Mouse (Mus musculus): ENCODE results near the gene Pgbd1. TPM values are rescaled to one million over a fixed set of nuclear protein-coding genes. Genes with fewer than 3 reads are reported as not detected.

Gene Pgbd1
- polyA plus RNA-seq (2014; fragmentation: Illumina TruSeq; extraction: RNeasy Lipid Tissue Mini Kit (QIAGEN cat#74804); ENCODE audit: low replicate concordance) = 1.4 TPM

DNA sequence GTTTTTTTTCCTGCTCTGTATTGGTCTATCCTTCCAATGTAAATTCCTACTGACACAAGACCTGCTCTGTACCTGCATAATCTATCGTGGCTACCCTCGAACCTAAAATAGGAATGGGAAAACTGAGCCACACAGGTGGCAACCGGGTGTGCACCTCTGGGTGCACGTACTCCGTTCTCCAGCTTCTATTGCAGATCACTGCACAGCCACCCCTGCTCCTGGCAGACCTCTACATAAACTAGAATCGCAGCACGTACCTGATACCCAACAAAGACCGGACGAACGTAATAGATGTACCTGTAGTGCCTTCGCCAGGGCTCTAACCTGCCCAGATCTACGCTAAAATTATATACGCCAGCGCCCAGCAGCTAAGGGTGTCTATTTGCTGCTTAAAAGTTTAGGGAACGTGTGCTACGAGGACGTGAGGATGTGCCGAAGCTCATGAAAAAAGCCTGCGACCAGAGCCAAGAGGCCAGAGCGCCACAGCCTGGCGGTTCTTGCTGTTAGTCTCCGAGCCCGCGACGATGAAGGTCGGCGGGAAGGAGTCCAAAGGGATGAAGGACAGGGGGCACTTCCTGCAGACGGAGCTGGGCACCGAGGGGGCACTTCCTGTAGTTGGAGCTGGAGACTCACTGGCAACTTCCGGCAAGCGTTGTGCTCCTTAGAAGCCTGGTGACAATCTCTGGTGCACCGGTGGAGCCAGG, at the start of gene Pgbd1:
Gene Pgbd1 (minus strand): TSS at position 556 of the 704 bp plus-strand sequence.

DNA sequence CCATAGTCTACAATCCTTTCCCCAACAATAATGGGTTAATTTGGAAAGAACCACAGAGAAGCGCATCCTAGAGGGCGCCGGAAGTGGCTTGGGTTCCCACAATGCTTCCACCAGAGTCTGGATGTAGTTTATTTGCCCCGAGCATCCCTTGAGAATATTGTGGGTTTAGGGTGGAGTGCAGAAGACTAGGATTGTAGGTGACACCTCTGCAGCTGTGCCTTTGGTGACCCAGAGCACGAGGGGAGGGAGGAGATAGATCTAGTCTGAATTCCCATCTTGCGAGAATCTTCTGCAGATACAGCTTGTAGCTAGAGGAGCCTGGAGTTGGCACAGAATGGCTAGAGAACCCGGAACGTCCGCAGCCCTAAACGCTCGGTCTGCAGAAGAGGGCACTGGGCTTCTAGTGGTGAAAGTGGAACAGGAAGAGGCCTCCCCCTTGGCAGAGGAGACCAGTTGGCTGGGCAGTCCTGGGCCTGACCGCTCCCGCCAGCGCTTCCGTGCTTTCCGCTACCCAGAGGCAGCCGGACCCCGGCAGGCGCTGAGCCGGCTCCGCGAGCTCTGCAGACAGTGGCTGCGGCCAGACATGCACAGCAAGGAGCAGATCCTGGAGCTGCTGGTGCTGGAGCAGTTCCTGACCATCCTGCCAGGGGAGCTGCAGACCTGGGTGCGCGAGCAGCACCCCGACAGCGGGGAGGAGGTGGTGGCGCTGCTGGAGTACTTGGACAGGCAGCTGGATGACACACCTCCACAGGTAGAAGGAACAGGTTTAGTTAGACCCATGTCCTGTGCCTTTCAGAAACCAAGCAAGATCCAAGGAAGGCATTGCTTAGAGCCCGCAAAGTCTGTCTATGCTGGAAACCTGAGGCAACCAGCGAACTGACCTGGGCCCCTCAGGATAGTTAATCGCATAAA, 38.2 kb upstream of the Pgbd1 start, which contains the start of the genes Zkscan4 and Gm10065:
Gene Zkscan4 (plus strand): TSS at position 149 of the 912 bp plus-strand sequence.
Gene Gm10065 (minus strand): TSS at position 683 of the 912 bp plus-strand sequence.

DNA sequence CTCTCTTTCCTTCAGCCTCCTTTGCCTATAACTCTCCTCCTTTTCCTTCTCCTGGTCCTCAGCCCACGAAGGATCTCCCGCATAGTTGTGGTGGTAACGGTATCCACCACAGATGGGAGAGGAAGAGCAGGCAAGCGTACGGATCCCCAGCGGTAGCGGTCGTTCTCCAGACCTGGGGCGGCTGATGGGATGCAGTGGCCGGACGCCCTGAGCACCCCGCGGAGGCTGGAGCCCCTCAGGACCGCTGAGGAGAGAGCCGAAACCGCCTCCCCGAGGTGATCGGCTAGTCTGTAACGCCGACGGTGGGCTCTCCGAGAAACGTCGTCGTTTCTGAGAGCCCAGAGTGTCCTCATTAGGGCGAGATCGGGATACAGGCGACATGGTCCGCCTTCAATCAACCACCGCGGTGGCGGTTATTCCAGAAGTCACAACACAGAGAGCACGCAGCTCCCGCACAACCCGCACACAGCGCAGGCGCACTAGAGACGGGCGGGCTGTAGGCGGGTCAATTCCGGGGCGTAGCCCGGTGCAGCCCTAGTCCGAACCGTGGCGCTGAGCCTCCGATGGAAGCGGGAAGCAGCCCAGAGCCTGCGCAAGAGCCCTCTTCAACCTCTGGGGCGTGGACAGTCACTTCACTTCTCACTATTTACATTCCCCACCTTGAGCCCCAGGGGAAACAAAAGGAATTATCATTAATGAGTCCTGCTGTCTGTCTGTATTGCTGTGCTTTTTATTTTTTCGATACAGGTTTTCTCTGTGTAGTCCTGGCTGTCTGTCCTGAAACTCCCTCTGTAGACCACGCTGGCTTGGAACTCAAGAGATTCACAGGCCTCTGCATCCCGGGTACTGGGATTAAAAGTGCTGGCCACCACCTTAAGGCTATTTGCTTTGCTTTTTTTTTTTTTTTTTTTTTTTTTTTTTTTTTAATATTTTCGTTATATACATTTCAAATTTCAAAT, 27.5 kb upstream of the Pgbd1 start, which contains the start of gene Nkapl:
Gene Nkapl (minus strand): TSS at position 449 of the 959 bp plus-strand sequence.

DNA sequence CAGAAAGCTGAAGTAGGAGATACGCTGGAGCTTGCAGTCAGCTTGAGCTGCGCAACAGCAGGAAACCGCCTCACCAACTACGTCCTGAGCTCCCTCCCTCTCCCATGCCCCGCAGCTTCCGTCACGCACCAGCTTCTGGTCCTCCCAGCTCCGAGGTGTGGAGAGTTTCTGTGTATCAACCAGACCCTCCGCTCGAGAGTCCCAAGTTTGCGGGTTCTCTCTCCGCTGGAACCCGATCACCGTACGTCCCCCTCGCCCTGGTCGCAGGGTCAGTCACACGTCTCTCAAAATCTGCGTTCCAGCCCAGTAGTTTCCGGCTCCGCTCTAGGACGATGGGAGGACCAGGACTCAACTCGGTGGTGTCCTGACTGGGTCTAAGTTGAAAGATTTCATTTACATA, 12.6 kb upstream of the Pgbd1 start, which contains the start of gene Zscan26:
Gene Zscan26 (minus strand): TSS at position 282 of the 400 bp plus-strand sequence.

DNA sequence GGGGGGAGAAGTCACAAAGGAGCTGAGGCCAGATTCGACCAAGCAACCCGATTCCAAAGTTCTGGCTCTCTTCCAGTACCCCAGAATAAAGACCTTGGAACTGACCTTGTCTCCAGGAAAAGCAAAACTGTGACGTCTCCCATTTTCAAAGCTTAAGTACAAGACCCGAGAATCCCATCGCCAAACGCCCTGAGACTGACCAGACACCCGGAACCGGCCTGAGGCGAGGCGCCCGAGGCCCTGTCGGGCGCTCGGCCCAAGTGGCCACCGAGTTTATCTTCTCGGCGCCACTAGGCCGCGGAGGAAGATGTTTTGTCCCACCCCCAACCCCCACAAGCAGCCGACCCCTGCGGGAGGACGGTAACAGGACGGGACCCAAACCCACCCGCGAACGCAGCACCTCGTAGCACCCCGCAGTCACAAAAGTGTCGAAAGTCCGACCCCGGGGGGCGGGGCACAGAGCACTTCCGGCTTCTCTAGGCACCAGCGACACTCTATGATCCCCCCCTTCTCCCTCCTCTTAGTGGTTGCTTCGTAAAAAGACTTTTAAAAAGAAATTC, 38.5 kb downstream of the Pgbd1 start, which contains the start of gene Zkscan3:
Gene Zkscan3 (minus strand): TSS at position 469 of the 560 bp plus-strand sequence.

Other genes with a start within 250 kb of the Pgbd1 start
- gene Gpx5, start 148.3 kb downstream of the Pgbd1 start, polyA plus RNA-seq (2014; fragmentation: Illumina TruSeq; extraction: RNeasy Lipid Tissue Mini Kit (QIAGEN cat#74804); ENCODE audit: low replicate concordance) = not detected
- not detected for gene Gpx6, start 128.9 kb downstream of the Pgbd1 start, polyA plus RNA-seq (2014; fragmentation: Illumina TruSeq; extraction: RNeasy Lipid Tissue Mini Kit (QIAGEN cat#74804); ENCODE audit: low replicate concordance)
- not detected for gene Olfr1367, start 94.1 kb downstream of the Pgbd1 start, polyA plus RNA-seq (2014; fragmentation: Illumina TruSeq; extraction: RNeasy Lipid Tissue Mini Kit (QIAGEN cat#74804); ENCODE audit: low replicate concordance)
- 6.0 TPM for gene Zscan12, start 78.2 kb downstream of the Pgbd1 start, polyA plus RNA-seq (2014; fragmentation: Illumina TruSeq; extraction: RNeasy Lipid Tissue Mini Kit (QIAGEN cat#74804); ENCODE audit: low replicate concordance)
- 104 TPM for gene Zkscan3, start 38.3 kb downstream of the Pgbd1 start, polyA plus RNA-seq (2014; fragmentation: Illumina TruSeq; extraction: RNeasy Lipid Tissue Mini Kit (QIAGEN cat#74804); ENCODE audit: low replicate concordance)
- gene Zscan26, start 12.7 kb upstream of the Pgbd1 start, polyA plus RNA-seq (2014; fragmentation: Illumina TruSeq; extraction: RNeasy Lipid Tissue Mini Kit (QIAGEN cat#74804); ENCODE audit: low replicate concordance) = 78.7 TPM
- not detected for gene Nkapl, start 27.5 kb upstream of the Pgbd1 start, polyA plus RNA-seq (2014; fragmentation: Illumina TruSeq; extraction: RNeasy Lipid Tissue Mini Kit (QIAGEN cat#74804); ENCODE audit: low replicate concordance)
- 0.33 TPM for gene Zkscan4, start 37.8 kb upstream of the Pgbd1 start, polyA plus RNA-seq (2014; fragmentation: Illumina TruSeq; extraction: RNeasy Lipid Tissue Mini Kit (QIAGEN cat#74804); ENCODE audit: low replicate concordance)
- not detected for gene Gm10065, start 38.4 kb upstream of the Pgbd1 start, polyA plus RNA-seq (2014; fragmentation: Illumina TruSeq; extraction: RNeasy Lipid Tissue Mini Kit (QIAGEN cat#74804); ENCODE audit: low replicate concordance)
- gene AK157302, start 54.2 kb upstream of the Pgbd1 start, polyA plus RNA-seq (2014; fragmentation: Illumina TruSeq; extraction: RNeasy Lipid Tissue Mini Kit (QIAGEN cat#74804); ENCODE audit: low replicate concordance) = 4.2 TPM
- gene Gm11273, start 60.4 kb upstream of the Pgbd1 start, polyA plus RNA-seq (2014; fragmentation: Illumina TruSeq; extraction: RNeasy Lipid Tissue Mini Kit (QIAGEN cat#74804); ENCODE audit: low replicate concordance) = not detected
- 15.6 TPM for gene Zkscan8, start 90.1 kb upstream of the Pgbd1 start, polyA plus RNA-seq (2014; fragmentation: Illumina TruSeq; extraction: RNeasy Lipid Tissue Mini Kit (QIAGEN cat#74804); ENCODE audit: low replicate concordance)
- gene Olfr1366, start 101.8 kb upstream of the Pgbd1 start, polyA plus RNA-seq (2014; fragmentation: Illumina TruSeq; extraction: RNeasy Lipid Tissue Mini Kit (QIAGEN cat#74804); ENCODE audit: low replicate concordance) = not detected
- gene Olfr1535, start 118.8 kb upstream of the Pgbd1 start, polyA plus RNA-seq (2014; fragmentation: Illumina TruSeq; extraction: RNeasy Lipid Tissue Mini Kit (QIAGEN cat#74804); ENCODE audit: low replicate concordance) = not detected
- gene Olfr1364, start 140.7 kb upstream of the Pgbd1 start, polyA plus RNA-seq (2014; fragmentation: Illumina TruSeq; extraction: RNeasy Lipid Tissue Mini Kit (QIAGEN cat#74804); ENCODE audit: low replicate concordance) = not detected
- gene Olfr1362, start 173.0 kb upstream of the Pgbd1 start, polyA plus RNA-seq (2014; fragmentation: Illumina TruSeq; extraction: RNeasy Lipid Tissue Mini Kit (QIAGEN cat#74804); ENCODE audit: low replicate concordance) = not detected
- gene Olfr11, start 201.5 kb upstream of the Pgbd1 start, polyA plus RNA-seq (2014; fragmentation: Illumina TruSeq; extraction: RNeasy Lipid Tissue Mini Kit (QIAGEN cat#74804); ENCODE audit: low replicate concordance) = not detected
- gene Olfr1361, start 222.3 kb upstream of the Pgbd1 start, polyA plus RNA-seq (2014; fragmentation: Illumina TruSeq; extraction: RNeasy Lipid Tissue Mini Kit (QIAGEN cat#74804); ENCODE audit: low replicate concordance) = not detected
- not detected for gene Olfr1360, start 236.3 kb upstream of the Pgbd1 start, polyA plus RNA-seq (2014; fragmentation: Illumina TruSeq; extraction: RNeasy Lipid Tissue Mini Kit (QIAGEN cat#74804); ENCODE audit: low replicate concordance)